Mouse (Mus musculus) frontal cortex, postnatal 14 days (tissue): ENCODE data around the gene Ace.

Experiments used
- DNase-seq, 2 experiments: peaks; one replicate each; pipeline ENCODE4 v3.0.0; 2022; ENCODE audit warnings: low spot score in 2 of 2

The Ace gene

GRCm38 (mm10) chr11:105967741-105968574 lies at the start of gene Ace:
Gene Ace (plus strand): TSS chr11:105967945.
- DNase-seq, result no peak

- no peak for DNase-seq
These were observed 47.5 kb upstream of the Ace start for GRCm38 (mm10) chr11:105920098-105920785.

GRCm38 (mm10) chr11:105920836-105921235 lies 46.9 kb upstream of the Ace start:
- no peak for DNase-seq

GRCm38 (mm10) chr11:105921275-105921674 lies 46.5 kb upstream of the Ace start:
- no peak for DNase-seq

- DNase-seq, result peak in 1 of 2 experiments; percentile 14
These were observed 44.7 kb upstream of the Ace start for GRCm38 (mm10) chr11:105922769-105923663.

- DNase-seq, result peak in 1 of 2 experiments; percentile 69
These were observed 40.4 kb upstream of the Ace start for GRCm38 (mm10) chr11:105927065-105928030.

GRCm38 (mm10) chr11:105928171-105928570 lies 39.6 kb upstream of the Ace start:
- DNase-seq, result no peak

- no peak for DNase-seq
These were observed 36.4 kb upstream of the Ace start for GRCm38 (mm10) chr11:105931380-105931779.

GRCm38 (mm10) chr11:105933746-105934145 lies 34.0 kb upstream of the Ace start:
- no peak for DNase-seq

- no peak for DNase-seq
These were observed 33.4 kb upstream of the Ace start for GRCm38 (mm10) chr11:105934303-105934711.

GRCm38 (mm10) chr11:105934816-105935215 lies 32.9 kb upstream of the Ace start:
- no peak for DNase-seq

GRCm38 (mm10) chr11:105935496-105935895 lies 32.2 kb upstream of the Ace start:
- no peak for DNase-seq

- DNase-seq, result peak in 1 of 2 experiments; percentile 52
These were observed 31.5 kb upstream of the Ace start for GRCm38 (mm10) chr11:105936200-105936599.

- no peak for DNase-seq
These were observed 30.8 kb upstream of the Ace start for GRCm38 (mm10) chr11:105936974-105937373.

- DNase-seq, result no peak
These were observed 29.0 kb upstream of the Ace start for GRCm38 (mm10) chr11:105938771-105939170.

GRCm38 (mm10) chr11:105941973-105942372 lies 25.8 kb upstream of the Ace start:
- DNase-seq, result no peak

- DNase-seq, result no peak
These were observed 24.3 kb upstream of the Ace start for GRCm38 (mm10) chr11:105943133-105944102.

- peak in 1 of 2 experiments; percentile 49 for DNase-seq
These were observed 23.6 kb upstream of the Ace start for GRCm38 (mm10) chr11:105944126-105944621.
